Mouse (Mus musculus): ENCODE measurements around the gene Xpnpep2. TPM values are rescaled to one million over a fixed set of nuclear protein-coding genes. Genes with fewer than 3 reads are reported as not detected.

The Xpnpep2 gene
- polyA plus RNA-seq, 1 experiment from 2014 or later = 5.6 TPM

DNA sequence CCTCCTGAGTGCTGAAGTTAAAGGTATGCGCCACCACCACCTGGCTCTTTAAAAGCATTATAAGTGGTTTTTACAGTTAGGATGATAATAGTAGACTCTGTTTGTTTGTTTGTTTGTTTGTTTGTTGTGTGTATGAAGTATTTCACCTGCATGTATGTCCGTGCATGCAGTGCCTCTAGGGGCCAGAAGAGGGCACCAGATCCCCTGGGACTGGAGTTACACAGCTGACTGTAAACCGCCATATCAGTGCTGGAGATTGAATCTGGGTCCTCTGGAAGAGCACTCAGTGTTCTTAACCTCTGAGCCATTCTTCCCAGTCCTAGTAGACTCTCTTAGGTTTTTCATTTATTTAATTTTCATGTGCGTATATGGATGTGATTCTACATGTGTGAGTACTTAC lies 13.9 kb upstream of the Xpnpep2 start:
- no peaks in the 10 kb centered on the region for H3K4me1 ChIP-seq
- H3K27me3 ChIP-seq = peaks cover 12% of the 10 kb centered on the region; the same call in 1 of the 2 replicates
- no peak overlapping the region for H3K27ac ChIP-seq
- H3K9me3 ChIP-seq (replicated peaks) = no peaks in the 10 kb centered on the region
- no peak overlapping the region for H3K9ac ChIP-seq
- H3K36me3 ChIP-seq = no peaks in the 10 kb centered on the region
- H3K4me2 ChIP-seq = no peak overlapping the region
- no peak overlapping the region for H3K4me3 ChIP-seq (replicated peaks)
- 78% methylated on average over 4 of the region's 4 CpGs for WGBS
- no peak for ATAC-seq (replicated peaks; ENCODE audit: low FRiP score)

DNA sequence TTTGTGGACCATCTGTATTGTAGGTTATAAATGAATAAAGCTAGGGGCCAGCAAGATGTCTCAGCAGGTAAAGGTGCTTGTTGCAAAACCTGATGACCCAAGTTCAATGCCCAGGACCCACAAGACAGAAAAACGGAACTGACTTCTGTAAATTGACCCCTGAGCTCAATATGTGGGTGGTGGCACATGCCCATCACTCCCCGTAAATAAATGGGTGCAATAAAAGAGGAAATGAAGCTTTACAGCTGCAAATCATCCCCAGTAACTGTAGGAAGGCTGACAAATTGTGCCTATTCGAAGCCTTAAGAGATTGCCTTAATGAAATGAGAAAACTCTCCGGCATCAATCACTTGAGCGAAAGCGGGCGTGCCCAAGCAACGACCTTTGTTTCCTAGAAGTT lies 11.9 kb upstream of the Xpnpep2 start:
- H3K36me3 ChIP-seq = no peaks in the 10 kb centered on the region
- no peak overlapping the region for H3K9ac ChIP-seq
- H3K4me3 ChIP-seq (replicated peaks) = no peak overlapping the region
- ATAC-seq (replicated peaks; ENCODE audit: low FRiP score) = no peak
- H3K4me2 ChIP-seq = no peak overlapping the region
- peaks cover 22% of the 10 kb centered on the region for H3K27me3 ChIP-seq
- 40% methylated on average over 8 of the region's 8 CpGs for WGBS
- no peak overlapping the region for H3K27ac ChIP-seq
- H3K9me3 ChIP-seq (replicated peaks) = no peaks in the 10 kb centered on the region
- H3K4me1 ChIP-seq = no peaks in the 10 kb centered on the region

DNA sequence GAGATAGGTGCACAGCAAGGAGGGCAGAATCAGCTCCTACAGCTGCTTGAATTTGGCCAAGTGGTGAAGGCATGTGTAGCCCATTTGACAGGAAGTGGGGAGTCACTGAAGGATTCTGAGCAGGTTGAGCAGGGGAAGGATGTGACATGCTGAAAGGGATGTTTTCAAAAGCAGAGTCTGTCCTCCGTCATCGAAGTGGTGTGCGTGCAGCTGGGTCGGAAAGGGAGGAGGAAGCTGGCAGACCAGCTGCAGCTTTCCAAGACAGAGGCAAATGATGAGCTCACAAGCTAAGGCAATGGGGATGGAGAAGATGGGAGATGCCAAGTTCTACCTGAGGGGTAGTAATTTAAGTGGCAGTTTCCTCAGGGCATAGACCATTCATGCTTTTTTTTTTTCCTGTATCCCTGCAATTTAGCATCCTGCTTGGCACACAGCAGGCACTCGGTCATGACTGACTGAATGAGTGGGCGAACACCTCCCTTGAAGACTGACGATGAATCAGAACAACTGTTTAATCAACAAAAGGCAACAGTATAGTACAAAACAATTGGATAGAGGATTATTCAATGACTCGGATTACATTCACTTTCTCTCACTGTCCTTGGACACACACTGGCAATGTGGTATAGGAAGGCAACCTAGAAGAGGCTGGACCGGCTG lies 9.9 kb upstream of the Xpnpep2 start:
- Histone ChIP-seq H3K4me1 (no peaks in the 10 kb centered on the region), H3K9me3 (replicated peaks) (no peaks in the 10 kb centered on the region), H3K27ac (no peak overlapping the region), H3K27me3 (peaks cover 20% of the 10 kb centered on the region), H3K9ac (no peak overlapping the region), H3K4me3 (replicated peaks) (no peak overlapping the region), H3K4me2 (no peak overlapping the region), H3K36me3 (no peaks in the 10 kb centered on the region)
- 80% methylated on average over 9 of the region's 9 CpGs for WGBS
- no peak for ATAC-seq (replicated peaks; ENCODE audit: low FRiP score)

DNA sequence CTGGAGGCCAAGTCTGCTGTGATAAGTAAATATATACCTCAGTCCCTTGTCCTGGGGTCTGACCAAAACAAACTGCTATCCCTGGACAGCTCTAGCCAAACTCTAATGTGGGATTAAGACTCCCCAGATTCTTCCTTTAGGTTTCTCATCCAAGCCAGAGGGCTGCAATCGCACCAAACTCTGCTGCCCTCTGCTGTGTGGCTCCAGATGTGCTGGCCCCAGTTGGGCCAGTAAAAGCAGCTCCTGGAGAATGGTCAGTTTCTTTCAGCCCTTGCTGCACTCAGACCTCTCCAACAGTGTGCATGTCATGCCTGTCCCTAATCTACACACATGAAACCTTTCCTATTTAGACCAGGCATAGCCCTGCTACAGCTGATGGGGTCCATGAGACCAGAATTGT lies 8.7 kb upstream of the Xpnpep2 start:
- no peak for ATAC-seq (replicated peaks; ENCODE audit: low FRiP score)
- 32% methylated on average over 1 of the region's 1 CpGs for WGBS

DNA sequence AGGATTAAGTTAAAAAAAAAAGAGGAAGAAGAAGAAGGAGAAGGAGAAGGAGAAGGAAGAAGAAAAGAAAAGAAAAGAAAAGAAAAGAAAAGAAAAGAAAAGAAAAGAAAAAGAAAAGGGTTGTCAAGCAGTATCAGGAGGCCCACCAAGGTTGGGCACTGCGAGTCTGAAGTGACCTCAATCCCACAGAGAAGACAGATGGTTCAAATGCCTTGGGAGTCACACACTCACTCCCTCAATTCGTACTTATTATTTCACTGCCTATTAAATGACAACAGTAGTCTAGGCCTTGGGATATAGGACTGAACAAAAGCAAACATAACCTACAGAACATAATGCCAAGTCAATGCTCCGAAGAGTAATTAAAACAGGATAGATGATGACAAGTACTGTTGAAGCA lies 5.3 kb upstream of the Xpnpep2 start:
- no peak for ATAC-seq (replicated peaks; ENCODE audit: low FRiP score)
- H3K27me3 ChIP-seq = peaks cover 15% of the 10 kb centered on the region
- H3K4me1 ChIP-seq = no peaks in the 10 kb centered on the region
- no peaks in the 10 kb centered on the region for H3K36me3 ChIP-seq
- no peak overlapping the region for H3K9ac ChIP-seq
- no peak overlapping the region for H3K4me3 ChIP-seq (replicated peaks)
- no peaks in the 10 kb centered on the region for H3K9me3 ChIP-seq (replicated peaks)
- no peak overlapping the region for H3K4me2 ChIP-seq
- 70% methylated on average over 3 of the region's 3 CpGs for WGBS
- no peak overlapping the region for H3K27ac ChIP-seq

More for the DNA sequence above, 8.7 kb upstream of the Xpnpep2 start:
- Histone ChIP-seq H3K27me3 (peaks cover 18% of the 10 kb centered on the region), H3K9me3 (replicated peaks) (no peaks in the 10 kb centered on the region), H3K27ac (no peak overlapping the region), H3K4me2 (no peak overlapping the region), H3K4me3 (replicated peaks) (no peak overlapping the region), H3K36me3 (no peaks in the 10 kb centered on the region), H3K4me1 (no peaks in the 10 kb centered on the region), H3K9ac (no peak overlapping the region)

DNA sequence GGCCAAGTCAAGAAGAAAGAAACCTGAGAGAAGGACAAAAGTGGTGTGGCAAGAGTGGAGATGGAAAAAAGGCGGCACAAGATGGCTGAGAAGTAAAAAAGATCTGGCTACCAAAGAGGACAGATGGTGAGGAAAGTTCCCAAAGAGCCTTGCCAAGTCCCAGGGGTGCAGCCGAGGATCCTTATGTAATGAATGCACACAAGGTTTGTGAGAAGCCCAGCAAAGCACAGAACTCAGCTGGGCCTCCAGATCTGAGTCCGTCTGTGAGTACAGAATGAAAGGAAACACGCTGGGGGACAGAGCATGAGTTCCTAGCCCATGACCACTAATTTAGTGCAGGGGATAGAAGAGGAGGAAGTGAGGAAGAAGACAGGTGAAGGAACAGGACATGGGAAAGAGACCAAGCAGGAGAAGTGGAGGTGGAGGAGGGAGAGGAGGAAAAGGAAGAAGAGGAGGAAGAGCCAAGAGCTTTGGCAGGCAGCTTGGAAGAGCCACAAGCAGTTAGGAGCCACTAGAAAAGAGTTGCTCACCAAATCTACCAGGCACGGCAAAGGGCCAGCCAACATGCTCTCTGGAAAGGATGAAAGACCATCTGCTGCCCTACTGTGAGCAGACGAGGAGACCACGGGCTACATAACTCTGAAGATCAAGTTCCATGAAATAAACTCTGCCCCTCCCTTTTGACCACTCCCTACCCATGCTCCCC lies 3.6 kb upstream of the Xpnpep2 start:
- no peak overlapping the region for H3K4me3 ChIP-seq (replicated peaks)
- 86% methylated on average over 7 of the region's 7 CpGs for WGBS
- H3K4me2 ChIP-seq = no peak overlapping the region
- no peaks in the 10 kb centered on the region for H3K4me1 ChIP-seq
- ATAC-seq (replicated peaks; ENCODE audit: low FRiP score) = no peak
- peaks cover 12% of the 10 kb centered on the region for H3K27me3 ChIP-seq
- H3K9me3 ChIP-seq (replicated peaks) = no peaks in the 10 kb centered on the region
- no peak overlapping the region for H3K9ac ChIP-seq
- no peak overlapping the region for H3K27ac ChIP-seq
- H3K36me3 ChIP-seq = no peaks in the 10 kb centered on the region

DNA sequence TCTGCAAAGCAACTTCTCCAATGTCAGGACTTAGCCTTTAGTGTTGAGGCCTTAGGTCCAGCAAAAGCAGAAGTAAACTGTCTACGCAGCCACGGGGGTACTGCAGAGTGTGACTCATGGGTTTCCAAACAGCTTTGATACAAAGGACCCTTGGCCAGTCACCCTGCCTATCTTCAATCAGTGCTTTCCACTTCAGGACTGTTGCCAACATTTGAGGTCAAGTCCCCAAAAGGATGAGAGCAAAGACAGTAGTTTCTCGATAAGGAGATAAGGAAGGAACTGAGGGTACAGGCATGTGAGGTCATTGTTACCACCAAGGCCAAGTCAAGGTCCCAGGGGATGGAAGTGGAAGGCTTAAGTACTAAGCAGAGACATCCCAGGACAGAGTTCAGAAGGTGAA lies 2.3 kb upstream of the Xpnpep2 start:
- ATAC-seq (replicated peaks; ENCODE audit: low FRiP score) = no peak
- Histone ChIP-seq H3K36me3 (no peaks in the 10 kb centered on the region), H3K4me3 (replicated peaks) (no peak overlapping the region), H3K27ac (no peak overlapping the region), H3K27me3 (peaks cover 4% of the 10 kb centered on the region; the same call in 1 of the 2 replicates), H3K4me2 (no peak overlapping the region), H3K9ac (no peak overlapping the region), H3K4me1 (no peaks in the 10 kb centered on the region), H3K9me3 (replicated peaks) (no peaks in the 10 kb centered on the region)
- 78% methylated on average over 3 of the region's 3 CpGs for WGBS

DNA sequence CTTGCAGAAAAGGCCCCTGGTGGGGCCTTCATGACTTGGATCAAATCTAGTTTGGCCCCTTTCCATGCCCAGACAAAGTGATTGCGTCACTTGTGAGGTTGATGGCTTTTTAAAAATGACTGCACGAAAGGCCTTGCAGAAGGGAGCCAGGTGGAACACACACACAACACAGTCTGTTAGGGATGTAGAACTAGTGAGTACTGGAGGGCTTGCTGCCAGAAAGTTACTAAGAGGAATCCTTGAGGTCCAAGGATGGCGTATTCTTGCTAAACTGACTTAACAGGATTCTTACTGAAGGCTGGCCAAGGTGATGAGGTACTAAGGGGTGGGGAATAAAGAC lies 761 bp downstream of the Xpnpep2 start:
- Histone ChIP-seq H3K9me3 (replicated peaks) (no peaks in the 10 kb centered on the region), H3K36me3 (no peaks in the 10 kb centered on the region), H3K4me3 (replicated peaks) (no peak overlapping the region), H3K27ac (no peak overlapping the region), H3K9ac (no peak overlapping the region), H3K4me2 (no peak overlapping the region), H3K4me1 (no peaks in the 10 kb centered on the region), H3K27me3 (peaks cover 8% of the 10 kb centered on the region; the same call in 1 of the 2 replicates)
- 89% methylated on average over 3 of the region's 3 CpGs for WGBS
- no peak for ATAC-seq (replicated peaks; ENCODE audit: low FRiP score)

DNA sequence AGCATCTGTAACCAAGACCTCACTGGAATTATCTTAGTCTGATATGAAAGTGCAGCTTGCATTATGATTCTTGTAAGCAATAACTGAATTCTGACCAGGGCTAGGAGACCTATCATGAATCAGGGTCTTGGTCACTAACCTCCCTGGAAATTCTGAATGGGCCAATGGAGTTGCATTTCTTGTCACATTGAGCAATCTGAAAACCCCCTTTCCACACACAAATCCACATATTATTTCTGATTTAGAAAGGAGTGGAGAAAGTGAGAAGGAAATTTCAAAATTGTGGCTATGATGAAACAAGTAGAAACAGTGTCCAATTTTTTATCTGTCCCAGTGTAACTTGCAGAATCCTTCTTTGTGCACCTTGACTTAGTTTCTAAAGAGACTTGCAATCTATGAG lies 10.8 kb downstream of the Xpnpep2 start:
- Histone ChIP-seq H3K27me3 (peaks cover 18% of the 10 kb centered on the region), H3K4me1 (no peaks in the 10 kb centered on the region), H3K27ac (no peak overlapping the region), H3K9me3 (replicated peaks) (no peaks in the 10 kb centered on the region), H3K9ac (no peak overlapping the region), H3K4me3 (replicated peaks) (no peak overlapping the region), H3K36me3 (no peaks in the 10 kb centered on the region), H3K4me2 (no peak overlapping the region)
- no peak for ATAC-seq (replicated peaks; ENCODE audit: low FRiP score)

DNA sequence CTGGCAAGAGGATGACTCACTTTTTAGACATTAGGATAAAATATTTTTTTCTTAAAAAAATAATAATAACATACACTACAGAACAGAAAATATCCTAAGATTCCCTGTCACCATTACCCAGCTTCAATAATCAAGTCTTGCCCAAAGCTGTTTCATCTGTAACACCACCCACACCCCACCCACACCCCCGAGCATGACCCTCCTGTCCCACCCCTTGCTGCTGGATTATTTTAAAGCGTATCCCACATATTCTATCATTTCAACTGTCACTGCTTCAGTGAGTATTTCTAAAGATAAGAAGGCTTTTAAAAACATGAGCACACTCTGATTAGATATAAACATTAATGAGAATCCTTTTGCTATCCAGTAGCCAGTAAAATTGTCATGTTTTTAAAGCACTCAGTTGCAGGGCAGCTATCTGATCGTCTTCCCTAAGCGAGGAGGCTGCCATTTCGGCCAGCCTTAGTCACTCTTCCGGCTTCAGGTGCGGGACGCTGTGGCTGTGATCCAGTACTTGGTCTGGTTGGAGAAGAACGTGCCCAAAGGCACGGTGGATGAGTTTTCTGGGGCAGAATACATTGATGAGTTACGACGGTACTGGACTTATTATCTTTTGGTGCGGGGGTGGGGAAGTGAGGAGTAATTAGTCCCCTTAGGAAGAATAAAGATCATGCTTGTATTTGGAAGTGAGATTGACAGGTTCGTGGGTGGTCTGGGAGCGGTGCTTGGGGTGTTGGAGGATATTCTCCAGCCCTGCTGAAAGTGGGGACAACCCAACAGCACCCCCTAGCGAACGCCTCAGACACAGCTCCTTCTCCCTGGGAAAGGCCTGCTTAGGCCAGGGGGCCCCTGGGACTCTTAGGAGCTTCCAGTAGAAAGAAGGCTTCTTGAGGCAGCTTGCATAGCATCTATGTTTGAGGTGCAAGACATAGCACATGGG lies 15.9 kb downstream of the Xpnpep2 start:
- no peak for ATAC-seq (replicated peaks; ENCODE audit: low FRiP score)

DNA sequence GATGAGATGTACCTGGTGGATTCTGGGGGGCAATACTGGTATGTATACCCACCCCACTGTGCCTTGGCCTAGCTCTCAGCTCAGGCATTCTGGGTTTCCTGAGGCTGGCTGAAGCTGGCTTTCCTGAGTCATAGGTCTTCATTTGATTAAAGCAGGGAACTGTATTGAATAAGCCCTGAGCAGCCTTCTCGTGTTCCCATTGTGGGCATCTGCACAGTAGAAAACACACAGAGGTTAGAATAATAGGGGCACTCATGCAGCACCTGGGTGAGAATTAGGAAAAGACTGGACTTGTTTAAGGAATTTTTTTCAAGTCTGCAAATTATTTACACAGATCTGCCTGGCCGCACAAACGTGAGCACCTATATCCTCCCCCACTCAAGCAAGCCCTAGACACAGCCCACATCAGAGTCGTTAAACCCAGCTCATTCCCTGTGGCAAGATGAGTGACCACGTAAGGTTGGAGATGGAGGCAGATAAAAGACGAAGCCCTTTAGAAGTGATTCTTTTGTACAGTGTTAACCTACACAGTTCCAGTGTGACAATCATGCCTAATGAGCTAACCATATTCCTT lies 18.5 kb downstream of the Xpnpep2 start:
- H3K4me1 ChIP-seq = 0 out of 2 replicates have a peak, but pooled peaks cover 3% of the 10 kb centered on the region
- ATAC-seq (replicated peaks; ENCODE audit: low FRiP score) = peak; percentile 85
- no peak overlapping the region for H3K9ac ChIP-seq
- no peak overlapping the region for H3K27ac ChIP-seq
- H3K4me3 ChIP-seq (replicated peaks) = no peak overlapping the region
- H3K9me3 ChIP-seq (replicated peaks) = no peaks in the 10 kb centered on the region
- H3K36me3 ChIP-seq = no peaks in the 10 kb centered on the region
- WGBS = 39% methylated on average over 6 of the region's 6 CpGs
- peaks cover 8% of the 10 kb centered on the region; the same call in 1 of the 2 replicates for H3K27me3 ChIP-seq
- H3K4me2 ChIP-seq = no peak overlapping the region

More for the DNA sequence above, 15.9 kb downstream of the Xpnpep2 start:
- Histone ChIP-seq H3K4me3 (replicated peaks) (no peak overlapping the region), H3K4me1 (0 out of 2 replicates have a peak, but pooled peaks cover 3% of the 10 kb centered on the region), H3K4me2 (peak overlapping the region; percentile 47), H3K27me3 (peaks cover 5% of the 10 kb centered on the region; the same call in 1 of the 2 replicates), H3K9ac (no peak overlapping the region), H3K27ac (no peak overlapping the region), H3K9me3 (replicated peaks) (no peaks in the 10 kb centered on the region), H3K36me3 (no peaks in the 10 kb centered on the region)
- WGBS = 31% methylated on average over 17 of the region's 17 CpGs

All from kidney, embryonic 15.5 days (tissue).